Mouse (Mus musculus): ENCODE data around the gene Maml2.

DNA sequence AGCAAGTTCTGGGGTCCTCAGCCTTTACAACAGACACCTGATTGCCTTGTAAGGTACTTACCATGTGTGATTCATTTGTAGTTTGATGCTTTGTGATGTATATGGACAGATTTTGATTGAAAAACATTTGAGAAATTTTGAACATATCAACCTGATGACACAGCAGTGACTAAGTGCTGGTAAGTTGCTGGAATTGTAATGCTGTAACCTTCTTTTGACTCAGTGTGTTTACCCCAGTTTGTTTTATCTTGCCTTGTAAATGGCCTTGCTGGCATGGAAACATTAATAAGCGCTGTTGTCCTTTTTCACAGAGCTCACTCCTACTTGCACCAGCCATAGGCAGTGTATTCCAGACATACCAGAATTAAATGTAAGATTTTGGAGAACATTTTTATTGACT, 163.2 kb downstream of the Maml2 start:
- TF ChIP-seq TAL1 (IDR thresholded peaks at IDR 0.05; ENCODE audit: low read length) (no peak), GATA1 (IDR thresholded peaks at IDR 0.05; ENCODE audit: low read length) (no peak)
